In the genomic region with DNA sequence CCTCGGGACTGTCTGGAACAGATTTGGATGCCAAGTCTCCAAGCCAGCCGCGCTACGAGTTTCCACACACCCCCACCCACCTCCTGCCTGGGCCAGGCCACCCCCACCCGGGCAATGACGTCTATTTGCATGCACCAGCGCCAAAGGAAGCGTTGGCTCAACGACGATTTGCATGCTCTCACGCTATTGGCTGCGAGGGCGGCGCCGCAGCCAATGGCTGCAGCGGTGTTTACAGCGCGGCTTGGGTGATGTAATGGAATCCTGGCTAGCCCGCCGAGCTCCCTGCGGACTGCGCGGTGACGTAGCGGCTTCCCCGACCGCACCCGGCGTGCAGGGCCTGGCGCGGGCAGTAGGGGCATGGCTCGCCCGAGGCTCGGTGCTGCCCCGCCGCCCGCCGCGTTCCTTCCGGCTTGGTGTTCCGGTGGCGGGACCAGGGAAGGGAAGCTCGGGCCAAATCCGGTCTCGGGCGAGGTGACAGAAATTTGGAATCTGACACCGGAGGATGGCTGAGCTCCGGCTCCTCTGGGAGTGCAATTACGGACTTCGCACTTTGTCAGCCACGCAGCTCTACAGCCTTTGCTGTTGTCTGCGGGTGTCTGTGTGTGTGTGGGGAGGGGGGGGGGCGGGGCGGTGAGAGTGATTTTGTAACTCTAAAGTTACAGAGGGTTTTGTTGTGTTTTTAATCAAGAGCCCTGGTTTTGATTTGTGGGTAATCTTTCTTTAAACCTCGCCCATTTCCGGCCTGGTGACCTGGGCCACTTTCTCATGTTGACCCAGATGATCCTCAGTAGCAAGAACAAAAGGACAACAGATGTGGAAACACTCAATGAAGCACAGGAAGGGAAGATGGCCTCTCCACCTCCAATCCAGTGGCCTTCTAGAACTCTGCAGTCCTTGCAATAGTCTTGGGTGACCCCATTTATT, we compare ENCODE assay signal across 8 mouse cellular contexts. TPM values are rescaled to one million over a fixed set of nuclear protein-coding genes. Genes with fewer than 3 reads are reported as not detected.
DNase-seq lines count a peak whose midpoint lies in the region; ATAC-seq and TF ChIP-seq lines count a peak whose summit lies in the region.

No protein-coding gene starts in this region.

- H3K4me3 ChIP-seq in ES-E14 (ENCODE audit: insufficient read depth in 1 of 2, low read depth in 1 of 2, low read length in 2 of 2, poor library complexity in 1 of 2, severe bottlenecking in 1 of 2), result peak overlapping the region; percentile 56 to 67
- H3K4me3 ChIP-seq in forebrain, embryonic 16.5 days (replicated peaks; ENCODE audit: low read length), result peak overlapping the region; percentile 67
- peak overlapping the region; percentile 63 for H3K4me3 ChIP-seq in layer of hippocampus, adult 2 months
- peak overlapping the region; percentile 32 for H3K4me3 ChIP-seq in lung, embryonic 14.5 days (ENCODE audit: low read depth, low read length)
- H3K4me3 ChIP-seq in olfactory bulb, adult 2 months (ENCODE audit: insufficient read depth, low read depth, low read length), result peak overlapping the region; percentile 51
- H3K4me3 ChIP-seq in thymus, adult 2 months (ENCODE audit: control insufficient read depth, insufficient read depth, low read length), result peak overlapping the region; percentile 47

- DNase-seq in ES-E14 (ENCODE audit: low read depth, low spot score), result peak; percentile 93
- DNase-seq in cerebellum, adult 18-20 months, result peak; percentile 93 to 97
- peak; percentile 92 to 96 for DNase-seq in heart, postnatal 36 days
- DNase-seq in layer of hippocampus, adult 2 months (ENCODE audit: low spot score in 2 of 2), result peak; percentile 95 to 98
- DNase-seq in lung, embryonic 14.5 days, result peak; percentile 99
- peak; percentile 93 for DNase-seq in thymus, adult 2 months

- H3K9ac ChIP-seq in ES-E14 (ENCODE audit: insufficient read depth, low read depth, low read length, poor library complexity, severe bottlenecking), result peak overlapping the region; percentile 69
- peak overlapping the region; percentile 77 for H3K9ac ChIP-seq in forebrain, embryonic 16.5 days (replicated peaks; ENCODE audit: low read depth, low read length)
- peak overlapping the region; percentile 54 for H3K9ac ChIP-seq in lung, embryonic 14.5 days

- H3K4me1 ChIP-seq in ES-E14 (ENCODE audit: control insufficient read depth in 2 of 2, insufficient read depth in 2 of 2, low read length in 2 of 2, poor library complexity in 1 of 2), result peaks cover 0 to 7% of the 10 kb centered on the region in 2 experiments; a peak in 1 of 4 replicates
- peaks cover 7% of the 10 kb centered on the region for H3K4me1 ChIP-seq in forebrain, embryonic 16.5 days (replicated peaks; ENCODE audit: control insufficient read depth, insufficient read depth, low read length)
- peaks cover 12% of the 10 kb centered on the region for H3K4me1 ChIP-seq in lung, embryonic 14.5 days (ENCODE audit: insufficient read depth)
- peaks cover 23% of the 10 kb centered on the region for H3K4me1 ChIP-seq in olfactory bulb, adult 2 months (ENCODE audit: control insufficient read depth, insufficient read depth, low read length)
- peaks cover 34% of the 10 kb centered on the region for H3K4me1 ChIP-seq in thymus, adult 2 months (replicated peaks; ENCODE audit: control insufficient read depth, insufficient read depth, low read length)

- H3K4me2 ChIP-seq in forebrain, embryonic 16.5 days (ENCODE audit: low read length), result peak overlapping the region; percentile 78
- peak overlapping the region; percentile 64 for H3K4me2 ChIP-seq in lung, embryonic 14.5 days

- peak; percentile 72 for TF ChIP-seq CTCF in layer of hippocampus, adult 2 months (conservative IDR thresholded peaks at IDR 0.05)
- peak; percentile 42; the same call in 1 of the 2 replicates for TF ChIP-seq CTCF in lung, embryonic 14.5 days (IDR thresholded peaks at IDR 0.05; ENCODE audit: low read depth)
- no peak for TF ChIP-seq CTCF in olfactory bulb, adult 2 months (IDR thresholded peaks at IDR 0.05; ENCODE audit: insufficient read depth, low read depth, low read length)
- TF ChIP-seq CTCF in thymus, adult 2 months (IDR thresholded peaks at IDR 0.05; ENCODE audit: borderline replicate concordance, control insufficient read depth, extremely low read depth, insufficient read depth, low read length, poor library complexity), result peak; percentile 72

- H3K9me3 ChIP-seq in ES-E14 (ENCODE audit: control insufficient read depth, insufficient read depth, low read depth, low read length), result no peaks in the 10 kb centered on the region
- no peaks in the 10 kb centered on the region for H3K9me3 ChIP-seq in forebrain, embryonic 16.5 days (ENCODE audit: control insufficient read depth, low read length)
- no peaks in the 10 kb centered on the region for H3K9me3 ChIP-seq in lung, embryonic 14.5 days (ENCODE audit: low read depth, low read length)

- intact Hi-C loops in heart, postnatal 36 days (cut with DNase I), result loop anchor here (1.0 kb wide), 1 partner anchor 20 kb away; no protein-coding TSS in a partner anchor

- WGBS in forebrain, embryonic 16.5 days, result 3% methylated on average over 56 of the region's 56 CpGs
- 1% methylated on average over 56 of the region's 56 CpGs for WGBS in lung, embryonic 14.5 days
- WGBS in olfactory bulb, adult 2 months, result 1% methylated on average over 56 of the region's 56 CpGs
- WGBS in thymus, adult 2 months, result under 1% methylated on average over 56 of the region's 56 CpGs

- H3K27ac ChIP-seq in ES-E14 (ENCODE audit: insufficient read depth, low read depth, low read length, poor library complexity, severe bottlenecking), result peak overlapping the region; percentile 43; the same call in 1 of the 2 replicates
- H3K27ac ChIP-seq in forebrain, embryonic 16.5 days (ENCODE audit: low read length), result peak overlapping the region; percentile 86
- H3K27ac ChIP-seq in layer of hippocampus, adult 2 months, result peak overlapping the region; percentile 97
- H3K27ac ChIP-seq in lung, embryonic 14.5 days (ENCODE audit: low read depth), result peak overlapping the region; percentile 89
- H3K27ac ChIP-seq in olfactory bulb, adult 2 months (ENCODE audit: insufficient read depth, low read depth, low read length), result peak overlapping the region; percentile 92
- peak overlapping the region; percentile 16; the same call in 1 of the 2 replicates for H3K27ac ChIP-seq in thymus, adult 2 months (ENCODE audit: control insufficient read depth, insufficient read depth, low read length)

- in situ Hi-C loops in ES-E14 (cut with MboI; ENCODE audit: low sequenced_read_pairs in 2 of 2, unreplicated experiment in 2 of 2), result no loop called here

- H3K36me3 ChIP-seq in ES-E14 (ENCODE audit: control insufficient read depth, insufficient read depth, low read length, poor library complexity, severe bottlenecking), result no peaks in the 10 kb centered on the region
- H3K36me3 ChIP-seq in forebrain, embryonic 16.5 days (ENCODE audit: control insufficient read depth, insufficient read depth), result no peaks in the 10 kb centered on the region
- H3K36me3 ChIP-seq in lung, embryonic 14.5 days (ENCODE audit: insufficient read depth), result no peaks in the 10 kb centered on the region
- H3K36me3 ChIP-seq in thymus, adult 2 months (ENCODE audit: control insufficient read depth, insufficient read depth, low read length), result no peaks in the 10 kb centered on the region

- TF ChIP-seq POLR2A in olfactory bulb, adult 2 months (IDR thresholded peaks at IDR 0.05; ENCODE audit: insufficient read depth, low read depth, low read length), result peak; percentile 65; the same call in 1 of the 2 replicates
- TF ChIP-seq POLR2A in thymus, adult 2 months (IDR thresholded peaks at IDR 0.05; ENCODE audit: control insufficient read depth, extremely low read depth, insufficient read depth, low read length, poor library complexity), result peak; percentile 72

- peak; percentile 99 for ATAC-seq in forebrain, embryonic 16.5 days
- peak; percentile 98 for ATAC-seq in lung, embryonic 14.5 days (ENCODE audit: insufficient read depth)

- no peaks in the 10 kb centered on the region for H3K27me3 ChIP-seq in forebrain, embryonic 16.5 days (replicated peaks; ENCODE audit: control insufficient read depth, insufficient read depth, low read length)
- no peaks in the 10 kb centered on the region for H3K27me3 ChIP-seq in lung, embryonic 14.5 days (ENCODE audit: insufficient read depth, low read length)
- H3K27me3 ChIP-seq in thymus, adult 2 months (ENCODE audit: control insufficient read depth, insufficient read depth, low read length), result no peaks in the 10 kb centered on the region

RNA-seq across cellular contexts. Expression of a gene that starts 7.6 kb away (rescaled TPM):
- total RNA-seq in ES-E14 (2012; rRNA removed), result 8.5 and 12.1 TPM in 2 replicates
- polyA plus RNA-seq in forebrain, embryonic 16.5 days (2015; fragmentation: Nextera tagmentation; extraction: Ambion mirVana), result 4.5 TPM in 2 replicates
- 10 to 100 TPM in 1 of 2 experiments, 1 to 10 TPM in 1; 5.2 to 98.5 TPM for total RNA-seq in heart, postnatal 36 days (2021)
- 10 to 100 TPM; 39.8 to 54.8 TPM for total RNA-seq in layer of hippocampus, adult 2 months (2021)
- polyA plus RNA-seq in lung, embryonic 14.5 days (2014; fragmentation: Nextera tagmentation; extraction: Ambion mirVana), result 8.8 TPM in 2 replicates
- polyA plus RNA-seq in olfactory bulb, adult 2 months (2012; ENCODE audit: insufficient read depth, insufficient read length, low replicate concordance, missing spikeins), result not detected in 2 replicates
- polyA plus RNA-seq in thymus, adult 2 months (2012; rRNA removed), result 164 TPM in 2 replicates

RNA-seq across cellular contexts. Expression of a gene that starts 22.5 kb away (rescaled TPM):
- 10.8 and 12.9 TPM in 2 replicates for total RNA-seq in ES-E14 (2012; rRNA removed)
- 1.3 and 1.8 TPM in 2 replicates for polyA plus RNA-seq in forebrain, embryonic 16.5 days (2015; fragmentation: Nextera tagmentation; extraction: Ambion mirVana)
- 10 to 100 TPM; 10.7 to 12.0 TPM for total RNA-seq in heart, postnatal 36 days (2021)
- 10 to 100 TPM; 79.5 to 82.7 TPM for total RNA-seq in layer of hippocampus, adult 2 months (2021)
- polyA plus RNA-seq in lung, embryonic 14.5 days (2014; fragmentation: Nextera tagmentation; extraction: Ambion mirVana), result 7.8 and 10.4 TPM in 2 replicates
- not detected in 2 replicates for polyA plus RNA-seq in olfactory bulb, adult 2 months (2012; ENCODE audit: insufficient read depth, insufficient read length, low replicate concordance, missing spikeins)
- polyA plus RNA-seq in thymus, adult 2 months (2012; rRNA removed), result 10.2 and 15.4 TPM in 2 replicates

RNA-seq across cellular contexts. Expression of a gene that starts 37.6 kb away (rescaled TPM):
- 116 and 119 TPM in 2 replicates for total RNA-seq in ES-E14 (2012; rRNA removed)
- polyA plus RNA-seq in forebrain, embryonic 16.5 days (2015; fragmentation: Nextera tagmentation; extraction: Ambion mirVana), result 87.4 and 92.4 TPM in 2 replicates
- 10 to 100 TPM; 23.7 to 23.9 TPM for total RNA-seq in heart, postnatal 36 days (2021)
- total RNA-seq in layer of hippocampus, adult 2 months (2021), result 10 to 100 TPM; 50.6 to 53.3 TPM
- polyA plus RNA-seq in lung, embryonic 14.5 days (2014; fragmentation: Nextera tagmentation; extraction: Ambion mirVana), result 59.1 and 64.7 TPM in 2 replicates
- polyA plus RNA-seq in olfactory bulb, adult 2 months (2012; ENCODE audit: insufficient read depth, insufficient read length, low replicate concordance, missing spikeins), result not detected in 2 replicates
- polyA plus RNA-seq in thymus, adult 2 months (2012; rRNA removed), result 68.5 and 75.2 TPM in 2 replicates

RNA-seq across cellular contexts. Expression of a gene that starts 46.5 kb away (rescaled TPM):
- 0.22 and 0.32 TPM in 2 replicates for total RNA-seq in ES-E14 (2012; rRNA removed)
- polyA plus RNA-seq in forebrain, embryonic 16.5 days (2015; fragmentation: Nextera tagmentation; extraction: Ambion mirVana), result 0.29 and 0.30 TPM in 2 replicates
- total RNA-seq in heart, postnatal 36 days (2021), result 1 to 10 TPM in 1 of 2 experiments, under 1 TPM in 1; 0.94 to 1.4 TPM
- under 1 TPM in 1 of 2 experiments, not detected in 1; 0.54 TPM for total RNA-seq in layer of hippocampus, adult 2 months (2021)
- 41.0 and 41.4 TPM in 2 replicates for polyA plus RNA-seq in lung, embryonic 14.5 days (2014; fragmentation: Nextera tagmentation; extraction: Ambion mirVana)
- polyA plus RNA-seq in olfactory bulb, adult 2 months (2012; ENCODE audit: insufficient read depth, insufficient read length, low replicate concordance, missing spikeins), result not detected in 2 replicates
- 0.55 and 0.88 TPM in 2 replicates for polyA plus RNA-seq in thymus, adult 2 months (2012; rRNA removed)

Comparison
In these comparisons a context has a peak if more than half of its experiments do, and no peak if none do; other contexts are left out.
1. Peak in every context shown above with its lines: DNase-seq, ATAC-seq, H3K4me3 ChIP-seq and H3K27ac ChIP-seq.
2. H3K27ac ChIP-seq: peak in every context shown above with its lines; median percentile 97 in layer of hippocampus, adult 2 months; 92 in olfactory bulb, adult 2 months; 89 in lung, embryonic 14.5 days; 86 in forebrain, embryonic 16.5 days; 43 in ES-E14; 16 in thymus, adult 2 months.
3. RNA of a gene that starts 37.6 kb away (polyA plus RNA-seq): 87.4 to 92.4 TPM in forebrain, embryonic 16.5 days, 68.5 to 75.2 TPM in thymus, adult 2 months and 59.1 to 64.7 TPM in lung, embryonic 14.5 days; not detected in olfactory bulb, adult 2 months; every median in the first group is over 10 times any median in the second.